8 mouse cellular contexts compared by ENCODE assay signal in the genomic region with DNA sequence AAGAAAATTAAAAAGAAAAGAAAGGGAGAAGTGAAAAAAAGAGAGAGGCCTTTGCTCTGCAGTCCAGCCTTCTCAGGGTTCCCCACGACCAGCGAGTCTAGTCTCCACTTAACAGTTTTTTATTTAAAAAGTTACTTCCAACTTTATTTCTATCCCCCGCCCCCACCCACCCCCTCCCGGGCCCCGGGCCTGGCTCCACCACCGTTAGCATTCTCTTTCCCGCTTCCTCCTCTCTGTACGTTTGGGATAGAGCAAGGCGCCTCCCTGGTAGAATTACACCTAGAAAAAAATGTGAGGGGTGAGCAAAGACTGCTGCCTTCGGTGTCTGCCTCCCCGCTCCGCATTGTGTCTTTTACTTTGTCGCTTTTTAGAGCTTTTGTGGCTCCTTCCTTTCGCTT. TPM values are rescaled to one million over a fixed set of nuclear protein-coding genes. Genes with fewer than 3 reads are reported as not detected.
DNase-seq lines count a peak whose midpoint lies in the region; ATAC-seq and TF ChIP-seq lines count a peak whose summit lies in the region.
"Had no signal": no experiment of that assay in that cellular context is flagged by ENCODE, and none has a peak within 500 bp of the region (broad histone marks: within the 10 kb centered on the region; RNA-seq: fewer than 3 reads in every experiment).

No protein-coding gene starts in this region.

- TF ChIP-seq POLR2A in small intestine, adult 2 months (IDR thresholded peaks at IDR 0.05; ENCODE audit: low read depth, low read length), result no peak

- 0 out of 2 replicates have a peak, but pooled peaks cover 5% of the 10 kb centered on the region for H3K4me1 ChIP-seq in lung, embryonic 16.5 days (replicated peaks; ENCODE audit: control insufficient read depth, insufficient read depth, low read length)
- H3K4me1 ChIP-seq in forebrain, embryonic 13.5 days, result peaks cover 22% of the 10 kb centered on the region
- H3K4me1 ChIP-seq in limb, embryonic 13.5 days, result peaks cover 64% of the 10 kb centered on the region
- no peaks in the 10 kb centered on the region for H3K4me1 ChIP-seq in small intestine, adult 2 months (ENCODE audit: control insufficient read depth, insufficient read depth, insufficient read length, low read length)

- H3K4me2 ChIP-seq in lung, embryonic 16.5 days (ENCODE audit: low read depth, low read length), result peak overlapping the region; percentile 41
- peak overlapping the region; percentile 33 for H3K4me2 ChIP-seq in forebrain, embryonic 13.5 days
- peak overlapping the region; percentile 37 for H3K4me2 ChIP-seq in limb, embryonic 13.5 days (replicated peaks)

- no peaks in the 10 kb centered on the region for H3K9me3 ChIP-seq in lung, embryonic 16.5 days (ENCODE audit: control insufficient read depth, low read length)
- no peaks in the 10 kb centered on the region for H3K9me3 ChIP-seq in forebrain, embryonic 13.5 days (replicated peaks)
- H3K9me3 ChIP-seq in limb, embryonic 13.5 days, result no peaks in the 10 kb centered on the region

- H3K36me3 ChIP-seq in lung, embryonic 16.5 days (ENCODE audit: control insufficient read depth, insufficient read depth, low read length), result no peaks in the 10 kb centered on the region
- H3K36me3 ChIP-seq in forebrain, embryonic 13.5 days (ENCODE audit: poor library complexity, severe bottlenecking), result no peaks in the 10 kb centered on the region
- H3K36me3 ChIP-seq in limb, embryonic 13.5 days, result no peaks in the 10 kb centered on the region
- no peaks in the 10 kb centered on the region for H3K36me3 ChIP-seq in small intestine, adult 2 months (ENCODE audit: control insufficient read depth, insufficient read depth, low read length)

- no peak overlapping the region for H3K27ac ChIP-seq in lung, embryonic 16.5 days (ENCODE audit: low read length)
- H3K27ac ChIP-seq in forebrain, embryonic 13.5 days, result peak overlapping the region; percentile 78; the same call in 1 of the 2 replicates
- peak overlapping the region; percentile 95 for H3K27ac ChIP-seq in limb, embryonic 13.5 days
- no peak overlapping the region for H3K27ac ChIP-seq in small intestine, adult 2 months (ENCODE audit: insufficient read depth, low read depth, low read length)

- peak overlapping the region; percentile 2; the same call in 1 of the 2 replicates for H3K4me3 ChIP-seq in lung, embryonic 16.5 days (ENCODE audit: low read length)
- H3K4me3 ChIP-seq in forebrain, embryonic 13.5 days, result 0 out of 2 replicates have a peak overlapping the region, but pooled peaks have one; percentile 4
- H3K4me3 ChIP-seq in limb, embryonic 13.5 days, result no peak overlapping the region
- peak overlapping the region; percentile 40 for H3K4me3 ChIP-seq in small intestine, adult 2 months (ENCODE audit: low read depth, low read length)
- H3K4me3 ChIP-seq: erythroblast, embryonic 14.5 days had no signal

- 13% methylated on average over 13 of the region's 14 CpGs for WGBS in lung, embryonic 16.5 days
- WGBS in forebrain, embryonic 13.5 days, result 3% methylated on average over 14 of the region's 14 CpGs
- WGBS in limb, embryonic 13.5 days, result 6% methylated on average over 14 of the region's 14 CpGs
- 61% methylated on average over 14 of the region's 14 CpGs for WGBS in small intestine, adult 2 months

- DNase-seq in lung, postnatal 36 days, result no peak
- DNase-seq in adrenal gland, postnatal 4 days (ENCODE audit: low spot score in 2 of 2), result no peak

- peak; percentile 28; the same call in 1 of the 2 replicates for ATAC-seq in lung, embryonic 16.5 days (ENCODE audit: low read depth)
- 0 out of 2 replicates have a peak, but pooled peaks have one; percentile 34 for ATAC-seq in forebrain, embryonic 13.5 days
- peak; percentile 69; the same call in 1 of the 2 replicates for ATAC-seq in limb, embryonic 13.5 days (ENCODE audit: low FRiP score, low read depth)
- ATAC-seq in megakaryocyte-erythroid progenitor cell, adult 5-6 weeks (replicated peaks; ENCODE audit: low FRiP score, low TSS enrichment, poor library complexity, severe bottlenecking), result no peak

- H3K27me3 ChIP-seq in lung, embryonic 16.5 days (ENCODE audit: control insufficient read depth, insufficient read depth, low read depth, low read length), result no peaks in the 10 kb centered on the region
- H3K27me3 ChIP-seq in forebrain, embryonic 13.5 days, result peaks cover 17% of the 10 kb centered on the region; the same call in 1 of the 2 replicates
- no peaks in the 10 kb centered on the region for H3K27me3 ChIP-seq in limb, embryonic 13.5 days
- H3K27me3 ChIP-seq in small intestine, adult 2 months (ENCODE audit: control insufficient read depth, insufficient read depth, low read length), result no peaks in the 10 kb centered on the region

- H3K9ac ChIP-seq in lung, embryonic 16.5 days (ENCODE audit: low read length), result 0 out of 2 replicates have a peak overlapping the region, but pooled peaks have one; percentile 0
- H3K9ac ChIP-seq in forebrain, embryonic 13.5 days, result peak overlapping the region; percentile 34; the same call in 1 of the 2 replicates
- H3K9ac ChIP-seq in limb, embryonic 13.5 days, result no peak overlapping the region

- TF ChIP-seq CTCF in small intestine, adult 2 months (IDR thresholded peaks at IDR 0.05; ENCODE audit: extremely low read depth, insufficient read length, insufficient replicate concordance, low read depth, low read length), result no peak

RNA-seq across cellular contexts. Expression of a gene that starts 51.7 kb away (rescaled TPM):
- polyA plus RNA-seq in lung, embryonic 16.5 days (2015; fragmentation: Nextera tagmentation; extraction: Ambion mirVana), result 8.1 and 8.4 TPM in 2 replicates
- polyA plus RNA-seq in forebrain, embryonic 13.5 days (2015; fragmentation: Nextera tagmentation; extraction: Ambion mirVana), result 6.6 and 7.4 TPM in 2 replicates
- polyA plus RNA-seq in limb, embryonic 13.5 days (2015; fragmentation: Nextera tagmentation; extraction: Ambion mirVana), result 10.2 and 11.0 TPM in 2 replicates
- polyA plus RNA-seq in small intestine, adult 2 months (2012; rRNA removed), result 1.3 and 2.1 TPM in 2 replicates
- total RNA-seq in adrenal gland, postnatal 4 days (2021), result 10 to 100 TPM; 11.3 to 13.5 TPM
- 13.4 and 16.9 TPM in 2 replicates for total RNA-seq in megakaryocyte-erythroid progenitor cell, adult 5-6 weeks (2014; fragmentation: Nextera tagmentation)
- total RNA-seq in megakaryocyte-erythroid progenitor cell, adult 5-6 weeks (2017), result 19.5 and 22.0 TPM in 2 replicates

Comparison
In these comparisons a context has a peak if more than half of its experiments do, and no peak if none do; other contexts are left out.
1. H3K27ac ChIP-seq: peak in forebrain, embryonic 13.5 days (single experiment) and limb, embryonic 13.5 days (single experiment); none in lung, embryonic 16.5 days (single experiment) and small intestine, adult 2 months (single experiment).
2. Peak in every context shown above with its lines, with median percentiles within 50 percentile points of each other: H3K4me2 ChIP-seq.